Mouse (Mus musculus) hindlimb bud, embryonic 11.5 days (tissue): ENCODE results near the gene Rasal1.

Experiments used
- DNase-seq: peaks from one replicate; pipeline ENCODE4 v3.0.0-alpha.2; 2012; ENCODE audit warnings: low read depth, low spot score; ENCODE audit errors: extremely low spot score

Gene Rasal1

GRCm38 (mm10) chr5:120621078-120621765 lies 27.4 kb upstream of the Rasal1 start:
- no peak for DNase-seq

- no peak for DNase-seq
These were observed 26.8 kb upstream of the Rasal1 start for GRCm38 (mm10) chr5:120621846-120622197.

- DNase-seq = no peak
These were observed 26.3 kb upstream of the Rasal1 start for GRCm38 (mm10) chr5:120622198-120622851.

GRCm38 (mm10) chr5:120624427-120624826 lies 24.2 kb upstream of the Rasal1 start:
- DNase-seq = no peak

GRCm38 (mm10) chr5:120626399-120626798 lies 22.2 kb upstream of the Rasal1 start:
- no peak for DNase-seq

GRCm38 (mm10) chr5:120627515-120628300 lies 20.9 kb upstream of the Rasal1 start:
- DNase-seq = no peak

- DNase-seq = no peak
These were observed 20.0 kb upstream of the Rasal1 start for GRCm38 (mm10) chr5:120628624-120629023.

GRCm38 (mm10) chr5:120631128-120631527 lies 17.5 kb upstream of the Rasal1 start:
- no peak for DNase-seq

GRCm38 (mm10) chr5:120631892-120632291 lies 16.7 kb upstream of the Rasal1 start:
- DNase-seq = no peak

- no peak for DNase-seq
These were observed 14.5 kb upstream of the Rasal1 start, which contains the start of gene Cfap73 for GRCm38 (mm10) chr5:120634131-120634530. Gene Cfap73, minus strand, starts transcription at chr5:120634235.

- no peak for DNase-seq
These were observed 13.8 kb upstream of the Rasal1 start for GRCm38 (mm10) chr5:120634860-120635259.

- no peak for DNase-seq
These were observed 13.0 kb upstream of the Rasal1 start for GRCm38 (mm10) chr5:120635633-120636032.

- DNase-seq = no peak
These were observed 8.5 kb upstream of the Rasal1 start for GRCm38 (mm10) chr5:120640094-120640493.

GRCm38 (mm10) chr5:120643365-120644085 lies 5.1 kb upstream of the Rasal1 start:
- DNase-seq = no peak

GRCm38 (mm10) chr5:120644227-120644626 lies 4.4 kb upstream of the Rasal1 start:
- DNase-seq = no peak

- no peak for DNase-seq
These were observed 2.8 kb upstream of the Rasal1 start for GRCm38 (mm10) chr5:120645851-120646250.

- DNase-seq = no peak
These were observed 1.3 kb upstream of the Rasal1 start for GRCm38 (mm10) chr5:120647361-120647760.

- DNase-seq = no peak
These were observed 659 bp upstream of the Rasal1 start for GRCm38 (mm10) chr5:120647814-120648491.

GRCm38 (mm10) chr5:120649374-120649933 lies 842 bp downstream of the Rasal1 start:
- no peak for DNase-seq

GRCm38 (mm10) chr5:120649938-120650337 lies 1.3 kb downstream of the Rasal1 start:
- no peak for DNase-seq
